Mouse (Mus musculus) heart, embryonic 14.5 days (tissue): ENCODE data around the gene Lhpp. TPM values are rescaled to one million over a fixed set of nuclear protein-coding genes. Genes with fewer than 3 reads are reported as not detected.

Source experiments
- ATAC-seq: fragments of 200-750 bp; cut with Nextera tagmentation; 2 replicates; pipeline ENCODE4 v1.8.0; 2017; ENCODE audit warnings: low read depth, moderate TSS enrichment; ENCODE audit not compliant: insufficient number of reproducible peaks, insufficient read depth, low FRiP score
- H3K27ac ChIP-seq, 2 experiments: fragments of 200-500 bp in 1 of 2; fragments of 300-500 bp in 1 of 2; sonication (generic) in 1 of 2; replicated peaks in 1 of 2; 2 replicates each; pipeline ENCODE4 v1.5.1; 2012 to 2014; ENCODE audit warnings: low read depth in 2 of 2, low read length in 2 of 2, control low read depth in 1 of 2, mild to moderate bottlenecking in 1 of 2, mixed read lengths in 1 of 2; ENCODE audit not compliant: control insufficient read depth in 1 of 2, insufficient read depth in 1 of 2
- H3K27me3 ChIP-seq: fragments of 300-500 bp; sonication (generic); 2 replicates; pipeline ENCODE4 v1.6.1; 2014; ENCODE audit warnings: mild to moderate bottlenecking, low read length, control low read depth; ENCODE audit not compliant: control insufficient read depth, insufficient read depth
- H3K36me3 ChIP-seq: fragments of 300-500 bp; sonication (generic); 2 replicates; pipeline ENCODE4 v1.6.1; 2014; ENCODE audit warnings: mild to moderate bottlenecking, control low read depth, low read length, mixed read lengths; ENCODE audit not compliant: control insufficient read depth, insufficient read depth
- H3K4me1 ChIP-seq, 2 experiments: fragments of 200-500 bp in 1 of 2; fragments of 300-500 bp in 1 of 2; sonication (generic) in 1 of 2; 2 replicates each; pipeline ENCODE4 v1.6.1; 2012 to 2014; ENCODE audit warnings: low read length in 2 of 2, control low read depth in 1 of 2, mixed read lengths in 1 of 2; ENCODE audit not compliant: control insufficient read depth in 2 of 2, insufficient read depth in 2 of 2
- H3K4me2 ChIP-seq: fragments of 300-500 bp; sonication (generic); 2 replicates; pipeline ENCODE4 v1.6.1; 2014; ENCODE audit warnings: mild to moderate bottlenecking, low read length
- H3K4me3 ChIP-seq, 2 experiments: fragments of 200-500 bp in 1 of 2; fragments of 300-500 bp in 1 of 2; sonication (generic) in 1 of 2; 2 replicates each; pipeline ENCODE4 v1.5.1; 2012 to 2014; ENCODE audit warnings: low read length in 2 of 2, mild to moderate bottlenecking in 2 of 2, control low read depth in 1 of 2, low read depth in 1 of 2, moderate library complexity in 1 of 2; ENCODE audit not compliant: control insufficient read depth in 1 of 2, insufficient read depth in 1 of 2
- H3K9ac ChIP-seq: fragments of 300-500 bp; sonication (generic); 2 replicates; pipeline ENCODE4 v1.6.1; 2014; ENCODE audit warnings: mild to moderate bottlenecking, low read length
- H3K9me3 ChIP-seq: fragments of 300-500 bp; sonication (generic); 2 replicates; pipeline ENCODE4 v1.6.1; 2016; ENCODE audit warnings: low read length, control low read depth; ENCODE audit not compliant: control insufficient read depth
- WGBS: fragments of 180-500 bp; shearing (Covaris S2); extraction: QIAGEN DNeasy Blood & Tissue Kit; methylation state at CpG from one replicate; pipeline ENCODE4 v1.1.7; 2014; 5-methylcytosine and 5-hydroxymethylcytosine counted together
- polyA plus RNA-seq: library from polyadenylated mRNA; unstranded; fragments of >200 nt; fragmentation: Nextera tagmentation; extraction: Ambion mirVana; gene quantifications from 2 replicates; pipeline ENCODE4 v1.2.1, GENCODE M21; 2014

The Lhpp gene
- polyA plus RNA-seq, 1 experiment from 2014 or later: 35.0 TPM

DNA sequence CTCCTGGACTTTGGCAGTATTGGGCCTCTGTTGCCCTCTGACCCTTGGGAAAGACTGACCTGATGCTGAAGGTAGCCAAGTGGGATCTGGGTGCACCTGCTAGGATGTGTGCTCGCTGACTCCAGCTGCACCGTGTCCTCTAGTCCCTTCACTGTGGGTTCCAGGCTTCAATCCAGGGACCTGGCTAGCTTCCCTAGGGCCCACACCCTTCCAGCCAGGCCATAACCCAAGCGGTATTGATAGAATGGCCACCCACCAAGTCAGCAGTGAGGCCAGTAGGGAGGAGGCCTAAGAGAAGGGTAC lies 60.4 kb downstream of the Lhpp start:
- Histone ChIP-seq H3K4me3 (no peak overlapping the region), H3K9me3 (no peaks in the 10 kb centered on the region), H3K36me3 (no peaks in the 10 kb centered on the region), H3K27ac (no peak overlapping the region; a peak in 1 of 4 replicates), H3K4me2 (no peak overlapping the region), H3K27me3 (no peaks in the 10 kb centered on the region), H3K9ac (no peak overlapping the region), H3K4me1 (peaks cover 15 to 17% of the 10 kb centered on the region in 2 experiments)
- ATAC-seq: no peak
- WGBS: 86% methylated on average over 3 of the region's 3 CpGs

GRCm38 (mm10) chr7:132672481-132672959 lies 62.1 kb downstream of the Lhpp start:
- H3K27ac ChIP-seq: no peak overlapping the region
- H3K9me3 ChIP-seq: no peaks in the 10 kb centered on the region
- H3K4me2 ChIP-seq: no peak overlapping the region
- no peaks in the 10 kb centered on the region for H3K36me3 ChIP-seq
- 68% methylated on average over 7 of the region's 7 CpGs for WGBS
- H3K9ac ChIP-seq: no peak overlapping the region
- H3K4me3 ChIP-seq: no peak overlapping the region
- no peaks in the 10 kb centered on the region for H3K27me3 ChIP-seq
- no peak for ATAC-seq
- peaks cover 15 to 17% of the 10 kb centered on the region in 2 experiments for H3K4me1 ChIP-seq

GRCm38 (mm10) chr7:132673931-132674755 lies 63.7 kb downstream of the Lhpp start:
- Histone ChIP-seq H3K4me1 (peaks cover 12% of the 10 kb centered on the region in 2 experiments), H3K4me3 (no peak overlapping the region), H3K36me3 (no peaks in the 10 kb centered on the region), H3K4me2 (no peak overlapping the region), H3K27me3 (no peaks in the 10 kb centered on the region), H3K9ac (0 out of 2 replicates have a peak overlapping the region, but pooled peaks have one; percentile 3), H3K27ac (peak overlapping the region; percentile 9 to 79), H3K9me3 (no peaks in the 10 kb centered on the region)
- WGBS: 36% methylated on average over 17 of the region's 17 CpGs
- ATAC-seq: peak; percentile 69

DNA sequence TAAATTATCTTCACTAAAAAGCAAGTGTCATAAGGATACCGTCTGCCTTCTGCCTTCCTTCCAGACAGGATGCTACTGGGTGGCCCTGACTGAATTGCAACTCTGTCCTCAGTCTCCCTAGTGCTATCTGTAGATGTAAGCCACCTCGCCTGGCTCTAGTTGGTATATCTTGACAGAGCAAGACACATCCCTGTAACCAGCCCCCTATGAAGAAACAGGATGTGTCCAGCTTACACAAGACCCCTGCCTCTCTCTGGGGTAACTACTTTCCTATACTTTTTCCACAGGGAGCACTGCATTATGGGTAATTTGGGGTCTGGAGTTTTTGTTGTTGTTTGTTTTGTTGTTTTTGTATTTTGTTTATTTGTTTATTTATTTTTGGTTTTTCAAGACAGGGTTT lies 65.5 kb downstream of the Lhpp start:
- H3K4me3 ChIP-seq: no peak overlapping the region
- no peak for ATAC-seq
- H3K27me3 ChIP-seq: no peaks in the 10 kb centered on the region
- H3K9ac ChIP-seq: no peak overlapping the region
- no peaks in the 10 kb centered on the region for H3K36me3 ChIP-seq
- H3K4me1 ChIP-seq: peaks cover 8 to 12% of the 10 kb centered on the region in 2 experiments
- WGBS: 89% methylated on average over 2 of the region's 2 CpGs
- no peaks in the 10 kb centered on the region for H3K9me3 ChIP-seq
- no peak overlapping the region for H3K4me2 ChIP-seq
- H3K27ac ChIP-seq: no peak overlapping the region

GRCm38 (mm10) chr7:132679117-132679516 lies 68.7 kb downstream of the Lhpp start:
- ATAC-seq: no peak
- 58% methylated on average over 4 of the region's 4 CpGs for WGBS
- Histone ChIP-seq H3K4me2 (no peak overlapping the region), H3K27me3 (no peaks in the 10 kb centered on the region), H3K4me3 (no peak overlapping the region), H3K27ac (no peak overlapping the region), H3K4me1 (peaks cover 6 to 22% of the 10 kb centered on the region in 2 experiments), H3K9me3 (no peaks in the 10 kb centered on the region), H3K36me3 (no peaks in the 10 kb centered on the region), H3K9ac (no peak overlapping the region)

DNA sequence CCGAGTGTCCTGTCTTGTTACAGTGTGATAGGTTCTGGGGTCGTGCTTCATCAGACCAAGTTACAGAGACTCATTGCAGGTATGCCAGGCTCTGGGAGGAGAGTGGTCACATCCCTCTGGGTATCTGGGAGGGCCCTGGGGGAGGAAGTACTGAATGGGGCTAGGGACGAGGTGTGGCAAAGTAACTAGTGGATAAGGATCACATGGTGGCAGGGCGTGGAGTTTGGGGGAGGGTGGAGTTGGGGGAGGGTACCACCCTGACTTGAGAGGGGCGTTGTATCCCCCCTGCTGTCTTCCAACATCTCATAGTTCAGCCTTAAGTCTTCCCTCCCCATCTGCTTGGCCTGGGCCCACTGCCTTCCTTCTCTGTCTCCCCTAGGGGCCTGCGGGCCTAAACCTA lies 69.1 kb downstream of the Lhpp start:
- WGBS: 80% methylated on average over 6 of the region's 6 CpGs
- no peak overlapping the region for H3K4me2 ChIP-seq
- H3K4me3 ChIP-seq: no peak overlapping the region
- no peaks in the 10 kb centered on the region for H3K27me3 ChIP-seq
- H3K9me3 ChIP-seq: no peaks in the 10 kb centered on the region
- H3K27ac ChIP-seq: no peak overlapping the region
- no peak overlapping the region for H3K9ac ChIP-seq
- H3K4me1 ChIP-seq: peaks cover 3 to 18% of the 10 kb centered on the region in 2 experiments; a peak in 3 of 4 replicates
- no peak for ATAC-seq
- no peaks in the 10 kb centered on the region for H3K36me3 ChIP-seq

GRCm38 (mm10) chr7:132681296-132681695 lies 70.9 kb downstream of the Lhpp start:
- ATAC-seq: no peak
- WGBS: 87% methylated on average over 11 of the region's 11 CpGs
- Histone ChIP-seq H3K27ac (no peak overlapping the region), H3K4me2 (no peak overlapping the region), H3K4me3 (no peak overlapping the region), H3K36me3 (no peaks in the 10 kb centered on the region), H3K9ac (no peak overlapping the region), H3K4me1 (peaks cover 3 to 17% of the 10 kb centered on the region in 2 experiments; a peak in 3 of 4 replicates), H3K27me3 (no peaks in the 10 kb centered on the region), H3K9me3 (no peaks in the 10 kb centered on the region)
